8 mouse cellular contexts compared by ENCODE assay signal in the genomic region with DNA sequence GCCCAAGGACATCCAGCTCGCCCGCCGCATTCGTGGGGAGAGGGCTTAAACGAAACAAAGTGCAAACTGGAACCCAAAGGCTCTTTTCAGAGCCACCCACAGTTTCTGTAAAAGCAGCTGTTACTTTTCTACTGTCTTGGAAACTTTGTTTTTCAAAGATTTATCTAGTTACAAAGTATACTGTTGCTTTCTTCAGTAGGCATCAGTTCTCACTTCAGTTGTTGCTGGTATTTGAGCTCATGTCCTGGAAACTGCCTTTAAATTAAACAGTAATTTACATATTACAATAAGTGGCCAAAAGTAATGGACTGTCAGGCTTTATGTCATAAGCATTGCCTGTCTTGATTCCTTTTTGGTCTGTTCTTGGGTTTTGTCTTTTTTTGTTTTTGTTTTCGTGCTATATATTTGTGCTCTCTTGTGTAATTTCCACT. TPM values are rescaled to one million over a fixed set of nuclear protein-coding genes. Genes with fewer than 3 reads are reported as not detected.
DNase-seq lines count a peak whose midpoint lies in the region; ATAC-seq and TF ChIP-seq lines count a peak whose summit lies in the region.

No protein-coding gene starts in this region.

- no peaks in the 10 kb centered on the region for H3K27me3 ChIP-seq in heart, embryonic 12.5 days (replicated peaks)
- no peaks in the 10 kb centered on the region for H3K27me3 ChIP-seq in G1E (ENCODE audit: insufficient read depth, low read length)
- H3K27me3 ChIP-seq in hindbrain, embryonic 11.5 days (ENCODE audit: control insufficient read depth, insufficient read depth, low read length): no peaks in the 10 kb centered on the region
- H3K27me3 ChIP-seq in midbrain, embryonic 13.5 days: no peaks in the 10 kb centered on the region

- no peak for TF ChIP-seq CTCF in G1E (IDR thresholded peaks at IDR 0.05; ENCODE audit: low read depth, low read length)

- H3K4me2 ChIP-seq in heart, embryonic 12.5 days: peak overlapping the region; percentile 67
- peak overlapping the region; percentile 39 for H3K4me2 ChIP-seq in hindbrain, embryonic 11.5 days (replicated peaks; ENCODE audit: low read depth, low read length)
- peak overlapping the region; percentile 56 for H3K4me2 ChIP-seq in midbrain, embryonic 13.5 days (replicated peaks)

- H3K36me3 ChIP-seq in heart, embryonic 12.5 days: no peaks in the 10 kb centered on the region
- H3K36me3 ChIP-seq in G1E (replicated peaks): no peaks in the 10 kb centered on the region
- no peaks in the 10 kb centered on the region for H3K36me3 ChIP-seq in hindbrain, embryonic 11.5 days (ENCODE audit: control insufficient read depth, insufficient read depth, low read length)
- H3K36me3 ChIP-seq in midbrain, embryonic 13.5 days: no peaks in the 10 kb centered on the region

- peak overlapping the region; percentile 45 for H3K4me3 ChIP-seq in heart, embryonic 12.5 days
- H3K4me3 ChIP-seq in G1E (ENCODE audit: low read depth, low read length): peak overlapping the region; percentile 58; the same call in 1 of the 2 replicates
- peak overlapping the region; percentile 30 for H3K4me3 ChIP-seq in hindbrain, embryonic 11.5 days (ENCODE audit: low read depth, low read length)
- H3K4me3 ChIP-seq in midbrain, embryonic 13.5 days (replicated peaks): peak overlapping the region; percentile 28

- H3K4me1 ChIP-seq in heart, embryonic 12.5 days (replicated peaks): peaks cover 12% of the 10 kb centered on the region
- peaks cover 30% of the 10 kb centered on the region for H3K4me1 ChIP-seq in G1E (ENCODE audit: insufficient read depth, low read depth, low read length)
- H3K4me1 ChIP-seq in hindbrain, embryonic 11.5 days (replicated peaks; ENCODE audit: control insufficient read depth, insufficient read depth, low read length): peaks cover 7% of the 10 kb centered on the region; the same call in 1 of the 2 replicates
- H3K4me1 ChIP-seq in midbrain, embryonic 13.5 days (replicated peaks): peaks cover 23% of the 10 kb centered on the region

- no peaks in the 10 kb centered on the region for H3K9me3 ChIP-seq in heart, embryonic 12.5 days (replicated peaks)
- no peaks in the 10 kb centered on the region for H3K9me3 ChIP-seq in G1E (replicated peaks)
- no peaks in the 10 kb centered on the region for H3K9me3 ChIP-seq in hindbrain, embryonic 11.5 days (ENCODE audit: control insufficient read depth, low read length)
- H3K9me3 ChIP-seq in midbrain, embryonic 13.5 days: no peaks in the 10 kb centered on the region

- no peak for ATAC-seq in heart, embryonic 12.5 days (ENCODE audit: insufficient number of reproducible peaks, low FRiP score)
- no peak for ATAC-seq in G1E (ENCODE audit: extremely low read depth, insufficient number of reproducible peaks, low FRiP score, poor library complexity, severe bottlenecking)
- ATAC-seq in hindbrain, embryonic 11.5 days (ENCODE audit: low FRiP score): no peak
- no peak for ATAC-seq in midbrain, embryonic 13.5 days

- WGBS in heart, embryonic 12.5 days: 7% methylated on average over 6 of the region's 6 CpGs
- 2% methylated on average over 6 of the region's 6 CpGs for whole genome bisulfite sequencing in hindbrain, embryonic 11.5 days
- WGBS in midbrain, embryonic 13.5 days: 2% methylated on average over 6 of the region's 6 CpGs

- no peak for DNase-seq in heart, postnatal 4 days
- DNase-seq in G1E (ENCODE audit: low spot score): no peak
- peak; percentile 40 for DNase-seq in hindbrain, embryonic 11.5 days (ENCODE audit: low spot score)
- DNase-seq in adrenal gland, postnatal 10 days: no peak
- DNase-seq in layer of hippocampus, adult 18-20 months (ENCODE audit: low spot score in 2 of 2): no peak
- DNase-seq in retina, embryonic 14.5 days (ENCODE audit: low spot score): no peak

- H3K27ac ChIP-seq in heart, embryonic 12.5 days (ENCODE audit: poor library complexity, severe bottlenecking): peak overlapping the region; percentile 71; the same call in 1 of the 2 replicates
- peak overlapping the region; percentile 72 for H3K27ac ChIP-seq in hindbrain, embryonic 11.5 days (ENCODE audit: low read depth, low read length)
- H3K27ac ChIP-seq in midbrain, embryonic 13.5 days: 0 out of 2 replicates have a peak overlapping the region, but pooled peaks have one; percentile 15

- H3K9ac ChIP-seq in heart, embryonic 12.5 days: peak overlapping the region; percentile 68
- peak overlapping the region; percentile 65 for H3K9ac ChIP-seq in hindbrain, embryonic 11.5 days (ENCODE audit: low read depth, low read length)
- no peak overlapping the region for H3K9ac ChIP-seq in midbrain, embryonic 13.5 days (replicated peaks)

RNA-seq across cellular contexts. Expression of a gene that starts 0.7 kb away (rescaled TPM):
- polyA plus RNA-seq in heart, embryonic 12.5 days (2016; fragmentation: Nextera tagmentation; extraction: Ambion mirVana): 3.4 and 3.5 TPM in 2 replicates
- 100 to 1,000 TPM; 568 to 625 TPM for total RNA-seq in heart, postnatal 4 days (2021)
- 745 and 817 TPM in 2 replicates for total RNA-seq in G1E (2014; fragmentation: Nextera tagmentation)
- 955 and 1,281 TPM in 2 replicates for total RNA-seq in G1E (2017)
- 5.7 and 22.8 TPM in 2 replicates for polyA plus RNA-seq in G1E (2012)
- 6.5 and 10.7 TPM in 2 replicates for polyA plus RNA-seq in hindbrain, embryonic 11.5 days (2014; fragmentation: Nextera tagmentation; extraction: Ambion mirVana)
- polyA plus RNA-seq in midbrain, embryonic 13.5 days (2015; fragmentation: Nextera tagmentation; extraction: Ambion mirVana): 6.3 and 8.7 TPM in 2 replicates
- 100 to 1,000 TPM; 390 to 424 TPM for total RNA-seq in adrenal gland, postnatal 10 days (2021)
- total RNA-seq in layer of hippocampus, adult 18-20 months (2021): 1 to 10 TPM; 7.6 to 9.4 TPM

RNA-seq across cellular contexts. Expression of a gene that starts 1.8 kb away (rescaled TPM):
- polyA plus RNA-seq in heart, embryonic 12.5 days (2016; fragmentation: Nextera tagmentation; extraction: Ambion mirVana): 16.7 and 20.9 TPM in 2 replicates
- 100 to 1,000 TPM; 424 to 425 TPM for total RNA-seq in heart, postnatal 4 days (2021)
- 535 and 541 TPM in 2 replicates for total RNA-seq in G1E (2014; fragmentation: Nextera tagmentation)
- total RNA-seq in G1E (2017): 1,062 and 1,423 TPM in 2 replicates
- 24.2 and 62.4 TPM in 2 replicates for polyA plus RNA-seq in G1E (2012)
- 42.5 and 50.0 TPM in 2 replicates for polyA plus RNA-seq in hindbrain, embryonic 11.5 days (2014; fragmentation: Nextera tagmentation; extraction: Ambion mirVana)
- 28.4 and 31.0 TPM in 2 replicates for polyA plus RNA-seq in midbrain, embryonic 13.5 days (2015; fragmentation: Nextera tagmentation; extraction: Ambion mirVana)
- total RNA-seq in adrenal gland, postnatal 10 days (2021): 100 to 1,000 TPM; 281 to 334 TPM
- 10 to 100 TPM; 28.1 to 35.2 TPM for total RNA-seq in layer of hippocampus, adult 18-20 months (2021)

RNA-seq across cellular contexts. Expression of a gene that starts 4.1 kb away (rescaled TPM):
- polyA plus RNA-seq in heart, embryonic 12.5 days (2016; fragmentation: Nextera tagmentation; extraction: Ambion mirVana): 2.1 and 2.3 TPM in 2 replicates
- 100 to 1,000 TPM; 312 to 320 TPM for total RNA-seq in heart, postnatal 4 days (2021)
- total RNA-seq in G1E (2014; fragmentation: Nextera tagmentation): 272 and 301 TPM in 2 replicates
- 2,655 and 2,848 TPM in 2 replicates for total RNA-seq in G1E (2017)
- polyA plus RNA-seq in G1E (2012): 6.6 and 21.7 TPM in 2 replicates
- polyA plus RNA-seq in hindbrain, embryonic 11.5 days (2014; fragmentation: Nextera tagmentation; extraction: Ambion mirVana): 3.6 and 4.8 TPM in 2 replicates
- polyA plus RNA-seq in midbrain, embryonic 13.5 days (2015; fragmentation: Nextera tagmentation; extraction: Ambion mirVana): 4.6 and 5.2 TPM in 2 replicates
- 100 to 1,000 TPM; 282 to 291 TPM for total RNA-seq in adrenal gland, postnatal 10 days (2021)
- total RNA-seq in layer of hippocampus, adult 18-20 months (2021): 10 to 100 TPM; 73.0 to 74.7 TPM

RNA-seq across cellular contexts. Expression of a gene that starts 6.2 kb away (rescaled TPM):
- 0.88 and 1.4 TPM in 2 replicates for polyA plus RNA-seq in heart, embryonic 12.5 days (2016; fragmentation: Nextera tagmentation; extraction: Ambion mirVana)
- total RNA-seq in heart, postnatal 4 days (2021): 100 to 1,000 TPM; 281 to 294 TPM
- 444 and 466 TPM in 2 replicates for total RNA-seq in G1E (2014; fragmentation: Nextera tagmentation)
- 1,704 and 1,978 TPM in 2 replicates for total RNA-seq in G1E (2017)
- 4.3 and 32.5 TPM in 2 replicates for polyA plus RNA-seq in G1E (2012)
- polyA plus RNA-seq in hindbrain, embryonic 11.5 days (2014; fragmentation: Nextera tagmentation; extraction: Ambion mirVana): 1.4 and 3.0 TPM in 2 replicates
- polyA plus RNA-seq in midbrain, embryonic 13.5 days (2015; fragmentation: Nextera tagmentation; extraction: Ambion mirVana): 2.8 and 3.2 TPM in 2 replicates
- 100 to 1,000 TPM; 173 to 206 TPM for total RNA-seq in adrenal gland, postnatal 10 days (2021)
- 10 to 100 TPM; 15.7 to 19.5 TPM for total RNA-seq in layer of hippocampus, adult 18-20 months (2021)

RNA-seq across cellular contexts. Expression of a gene that starts 7.4 kb away (rescaled TPM):
- 3.0 and 5.1 TPM in 2 replicates for polyA plus RNA-seq in heart, embryonic 12.5 days (2016; fragmentation: Nextera tagmentation; extraction: Ambion mirVana)
- 100 to 1,000 TPM; 252 to 264 TPM for total RNA-seq in heart, postnatal 4 days (2021)
- total RNA-seq in G1E (2014; fragmentation: Nextera tagmentation) (759 and 936 TPM in 2 replicates), G1E (2017) (437 and 629 TPM in 2 replicates)
- polyA plus RNA-seq in G1E (2012): 8.6 and 19.8 TPM in 2 replicates
- 10.7 and 11.3 TPM in 2 replicates for polyA plus RNA-seq in hindbrain, embryonic 11.5 days (2014; fragmentation: Nextera tagmentation; extraction: Ambion mirVana)
- polyA plus RNA-seq in midbrain, embryonic 13.5 days (2015; fragmentation: Nextera tagmentation; extraction: Ambion mirVana): 3.2 and 4.4 TPM in 2 replicates
- total RNA-seq in adrenal gland, postnatal 10 days (2021): 100 to 1,000 TPM; 127 to 144 TPM
- total RNA-seq in layer of hippocampus, adult 18-20 months (2021): under 1 TPM; 0.62 to 0.63 TPM

Comparison
In these comparisons a context has a peak if more than half of its experiments do, and no peak if none do; other contexts are left out.
1. H3K27ac ChIP-seq: peak in every context shown above with its lines; median percentile 72 in hindbrain, embryonic 11.5 days; 71 in heart, embryonic 12.5 days; 15 in midbrain, embryonic 13.5 days.
2. RNA of a gene that starts 0.7 kb away (total RNA-seq): 745 to 1,281 TPM in G1E, 568 to 625 TPM in heart, postnatal 4 days and 390 to 424 TPM in adrenal gland, postnatal 10 days; 7.6 to 9.4 TPM in layer of hippocampus, adult 18-20 months; every median in the first group is over 10 times any median in the second.
3. RNA of a gene that starts 1.8 kb away (total RNA-seq): 535 to 1,423 TPM in G1E, 424 to 425 TPM in heart, postnatal 4 days and 281 to 334 TPM in adrenal gland, postnatal 10 days; 28.1 to 35.2 TPM in layer of hippocampus, adult 18-20 months; every median in the first group is over 4 times any median in the second.
4. Peak in every context shown above with its lines, with median percentiles within 50 percentile points of each other: H3K4me2 ChIP-seq and H3K4me3 ChIP-seq.